Mouse (Mus musculus): ENCODE results near the gene Cst13. TPM values are rescaled to one million over a fixed set of nuclear protein-coding genes. Genes with fewer than 3 reads are reported as not detected.

Cst13 gene
- not detected in 2 replicates for polyA plus RNA-seq (2012; rRNA removed; ENCODE audit: low replicate concordance)

GRCm38 (mm10) chr2:148819909-148820308 lies at the start of gene Cst13:
TSS of gene Cst13 (plus strand) at chr2:148820081.

GRCm38 (mm10) chr2:148771397-148771796 lies 48.5 kb upstream of the Cst13 start, which contains the start of gene Cst11:
TSS of gene Cst11 (minus strand) at chr2:148771497.

GRCm38 (mm10) chr2:148781709-148782108 lies 38.2 kb upstream of the Cst13 start, which contains the start of gene 8030411F24Rik:
TSS of gene 8030411F24Rik (plus strand) at chr2:148782009.

GRCm38 (mm10) chr2:148789142-148789541 lies 30.7 kb upstream of the Cst13 start, which contains the start of gene Cst12:
TSS of gene Cst12 (plus strand) at chr2:148789361.

GRCm38 (mm10) chr2:148798485-148798884 lies 21.4 kb upstream of the Cst13 start, which contains the start of gene Cst8:
TSS of gene Cst8 (plus strand) at chr2:148798785.

GRCm38 (mm10) chr2:148834912-148835311 lies 15.0 kb downstream of the Cst13 start, which contains the start of gene Cst9:
TSS of gene Cst9 (plus strand) at chr2:148835147.

GRCm38 (mm10) chr2:148864966-148865365 lies 45.1 kb downstream of the Cst13 start, which contains the start of gene 9230104L09Rik:
TSS of gene 9230104L09Rik (minus strand) at chr2:148865038.

GRCm38 (mm10) chr2:148875335-148875811 lies 55.5 kb downstream of the Cst13 start, which contains the start of gene Cst3:
TSS of gene Cst3 (minus strand) at chr2:148875692.

Other genes starting within 250 kb of the Cst13 start
- 18.0 and 34.5 TPM in 2 replicates for gene Nxt1, start 147.5 kb upstream of the Cst13 start, polyA plus RNA-seq (2012; rRNA removed; ENCODE audit: low replicate concordance)
- gene Gzf1, start 139.1 kb upstream of the Cst13 start, polyA plus RNA-seq (2012; rRNA removed; ENCODE audit: low replicate concordance): 13.8 and 15.9 TPM in 2 replicates
- gene Napb, start 87.6 kb upstream of the Cst13 start, polyA plus RNA-seq (2012; rRNA removed; ENCODE audit: low replicate concordance): 1.2 and 1.7 TPM in 2 replicates
- not detected in 2 replicates for gene Cstl1, start 69.7 kb upstream of the Cst13 start, polyA plus RNA-seq (2012; rRNA removed; ENCODE audit: low replicate concordance)
- gene Cst11, start 48.6 kb upstream of the Cst13 start, polyA plus RNA-seq (2012; rRNA removed; ENCODE audit: low replicate concordance): 1.1 TPM in 1 of 2 replicates, not detected in the other
- not detected in 2 replicates for gene 8030411F24Rik, start 38.1 kb upstream of the Cst13 start, polyA plus RNA-seq (2012; rRNA removed; ENCODE audit: low replicate concordance)
- gene Cst12, start 30.7 kb upstream of the Cst13 start, polyA plus RNA-seq (2012; rRNA removed; ENCODE audit: low replicate concordance): 0.39 TPM in 1 of 2 replicates, not detected in the other
- 0.76 TPM in 1 of 2 replicates, not detected in the other for gene Cst8, start 21.3 kb upstream of the Cst13 start, polyA plus RNA-seq (2012; rRNA removed; ENCODE audit: low replicate concordance)
- gene Cst9, start 15.1 kb downstream of the Cst13 start, polyA plus RNA-seq (2012; rRNA removed; ENCODE audit: low replicate concordance): not detected in 2 replicates
- gene 9230104L09Rik, start 45.0 kb downstream of the Cst13 start, polyA plus RNA-seq (2012; rRNA removed; ENCODE audit: low replicate concordance): 2.5 and 2.6 TPM in 2 replicates
- gene Cst3, start 55.6 kb downstream of the Cst13 start, polyA plus RNA-seq (2012; rRNA removed; ENCODE audit: low replicate concordance): 1,165 and 1,988 TPM in 2 replicates
- not detected in 2 replicates for gene Gm1330, start 183.2 kb downstream of the Cst13 start, polyA plus RNA-seq (2012; rRNA removed; ENCODE audit: low replicate concordance)
- not detected in 2 replicates for gene Gm10750, start 197.2 kb downstream of the Cst13 start, polyA plus RNA-seq (2012; rRNA removed; ENCODE audit: low replicate concordance)

All from subcutaneous adipose tissue, adult 2 months (tissue).